Mouse (Mus musculus): ENCODE data around the gene Btbd9.

- TF ChIP-seq CTCF (IDR thresholded peaks at IDR 0.05; ENCODE audit: low read depth) (no peak), EP300 (IDR thresholded peaks at IDR 0.05; ENCODE audit: low read depth) (no peak)
Observed at GRCm38 (mm10) chr17:30178402-30178801, 397.9 kb downstream of the Btbd9 start.

Data from heart, postnatal 0 days (tissue).